Mouse (Mus musculus) MEL (cell line): ENCODE results near the gene Bicral.

ENCODE experiments used
- CHD2 ChIP-seq: IDR thresholded peaks from 2 replicates; pipeline ENCODE4 v1.6.1; 2011; ENCODE audit warnings: low read length, improper control_type of control experiment
- CTCF ChIP-seq, 3 experiments: IDR thresholded peaks in 2 of 3; conservative IDR thresholded peaks in 1 of 3; 2 replicates each; pipeline ENCODE4 v1.5.1; 2011 to 2012; ENCODE audit warnings: low read length in 3 of 3, low read depth in 2 of 3, mild to moderate bottlenecking in 2 of 3, improper control_type of control experiment in 1 of 3, inconsistent platforms in 1 of 3, mixed read lengths in 1 of 3, moderate library complexity in 1 of 3; ENCODE audit not compliant: control insufficient read depth in 1 of 3, insufficient read depth in 1 of 3, poor library complexity in 1 of 3, severe bottlenecking in 1 of 3
- E2F4 ChIP-seq: IDR thresholded peaks from 2 replicates; pipeline ENCODE4 v1.6.1; 2011; ENCODE audit warnings: low read depth, low read length, improper control_type of control experiment, borderline replicate concordance
- EP300 ChIP-seq, 2 experiments: IDR thresholded peaks; 2 replicates each; pipeline ENCODE4 v1.6.1; 2011; ENCODE audit warnings: improper control_type of control experiment in 2 of 2, low read length in 2 of 2, low read depth in 1 of 2, mild to moderate bottlenecking in 1 of 2
- HCFC1 ChIP-seq: IDR thresholded peaks from 2 replicates; pipeline ENCODE4 v1.6.1; 2012; ENCODE audit warnings: low read depth, mild to moderate bottlenecking, inconsistent platforms, low read length, improper control_type of control experiment, moderate library complexity
- KAT2A ChIP-seq: conservative IDR thresholded peaks from 2 replicates; pipeline ENCODE4 v1.6.1; 2012; ENCODE audit warnings: low read depth, low read length, improper control_type of control experiment, inconsistent platforms
- MEF2A ChIP-seq: IDR thresholded peaks from 2 replicates; pipeline ENCODE4 v1.6.1; 2014; ENCODE audit warnings: low read depth, mild to moderate bottlenecking, inconsistent platforms, low read length, improper control_type of control experiment; ENCODE audit not compliant: poor library complexity, insufficient replicate concordance, severe bottlenecking; ENCODE audit errors: extremely low read depth
- MYC ChIP-seq: IDR thresholded peaks from 2 replicates; pipeline ENCODE4 v1.6.1; 2011; ENCODE audit warnings: low read depth, mild to moderate bottlenecking, low read length, improper control_type of control experiment, moderate library complexity
- POLR2A ChIP-seq, 2 experiments: IDR thresholded peaks; 2 replicates each; pipeline ENCODE4 v1.6.1; 2011 to 2012; ENCODE audit warnings: low read length in 2 of 2, mild to moderate bottlenecking in 2 of 2, control low read depth in 1 of 2, improper control_type of control experiment in 1 of 2, low read depth in 1 of 2, moderate library complexity in 1 of 2; ENCODE audit not compliant: control insufficient read depth in 1 of 2, insufficient read depth in 1 of 2, poor library complexity in 1 of 2
- TAL1 ChIP-seq: IDR thresholded peaks from 2 replicates; pipeline ENCODE4 v1.6.1; 2012; ENCODE audit warnings: mild to moderate bottlenecking, inconsistent platforms, low read length, moderate library complexity, mixed read lengths
- TBP ChIP-seq: IDR thresholded peaks from 2 replicates; pipeline ENCODE4 v1.8.0; 2011; ENCODE audit warnings: low read depth, low read length, improper control_type of control experiment
- TCF12 ChIP-seq: IDR thresholded peaks from 2 replicates; pipeline ENCODE4 v1.6.1; 2014; ENCODE audit warnings: low read depth, mild to moderate bottlenecking, inconsistent platforms, low read length, improper control_type of control experiment, moderate library complexity
- ZMIZ1 ChIP-seq: IDR thresholded peaks from 2 replicates; pipeline ENCODE4 v1.6.1; 2012; ENCODE audit warnings: low read depth, mild to moderate bottlenecking, inconsistent platforms, low read length, improper control_type of control experiment, moderate library complexity
- ZNF384 ChIP-seq: IDR thresholded peaks from 2 replicates; pipeline ENCODE4 v1.6.1; 2012; ENCODE audit warnings: low read depth, mild to moderate bottlenecking, inconsistent platforms, low read length, improper control_type of control experiment

GRCm38 (mm10) chr17:46883107-46883506 lies 24.8 kb upstream of the Bicral start:
- TF ChIP-seq EP300 (IDR thresholded peaks at IDR 0.05; ENCODE audit: low read depth in 1 of 2, low read length in 2 of 2) (no peak), POLR2A (IDR thresholded peaks at IDR 0.05; ENCODE audit: control insufficient read depth in 1 of 2, insufficient read depth in 1 of 2, low read depth in 1 of 2, low read length in 2 of 2, poor library complexity in 1 of 2) (no peak), ZNF384 (no peak), CTCF (IDR thresholded peaks at IDR 0.05 in 2 of 3, conservative IDR thresholded peaks at IDR 0.05 in 1 of 3; ENCODE audit: control insufficient read depth in 1 of 3, insufficient read depth in 1 of 3, low read depth in 2 of 3, low read length in 3 of 3, poor library complexity in 1 of 3, severe bottlenecking in 1 of 3) (no peak), TAL1 (no peak), MEF2A (no peak), TBP (no peak), ZMIZ1 (no peak), KAT2A (no peak), CHD2 (no peak), HCFC1 (no peak), E2F4 (no peak), MYC (no peak), TCF12 (no peak)
